Mouse (Mus musculus): Measurements from ENCODE around the gene Ttc13. TPM values are rescaled to one million over a fixed set of nuclear protein-coding genes. Genes with fewer than 3 reads are reported as not detected.

The Ttc13 gene
- polyA plus RNA-seq, 2 experiments = 12.0 to 18.3 TPM

DNA sequence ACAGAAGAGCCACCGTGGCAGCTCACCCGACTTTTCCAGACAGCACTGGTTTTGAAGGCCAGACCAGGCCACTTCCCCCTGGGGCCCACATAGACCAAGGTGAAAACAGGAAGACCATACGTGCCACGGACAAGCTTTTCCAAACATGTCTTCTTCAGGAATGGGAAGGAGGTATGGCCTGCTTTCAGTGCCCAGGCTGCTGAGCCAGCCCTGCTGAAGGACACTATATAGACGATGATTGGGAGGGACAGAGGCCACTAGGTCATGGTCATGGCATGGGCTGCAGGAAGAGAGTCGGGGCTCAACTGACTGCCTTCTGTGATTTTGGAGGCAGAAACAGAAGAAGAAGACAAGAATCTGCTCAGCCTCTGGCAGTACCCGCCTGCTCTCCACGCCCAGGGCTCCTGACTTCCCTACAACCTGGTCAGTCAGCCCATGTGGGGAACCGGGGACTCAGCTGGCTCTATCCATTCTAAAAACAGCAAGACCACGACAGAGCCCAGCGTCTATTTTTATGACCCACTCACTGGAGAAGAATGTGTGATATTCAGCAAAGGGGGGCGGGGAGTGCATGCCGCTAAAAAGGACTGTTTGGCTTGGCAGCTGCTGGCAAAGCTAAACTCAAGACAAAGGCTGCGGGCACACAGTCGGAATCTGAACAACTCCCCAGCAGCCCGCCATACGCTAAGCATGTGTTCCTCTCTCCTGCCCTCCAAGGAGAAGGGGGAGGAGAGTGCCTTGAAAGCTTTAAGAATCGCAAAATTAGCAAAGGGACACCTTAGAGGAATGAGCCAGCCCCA lies 78.0 kb downstream of the Ttc13 start:
- no peaks in the 10 kb centered on the region for H3K9me3 ChIP-seq (ENCODE audit: control insufficient read depth, low read length)
- no peak overlapping the region for H3K27ac ChIP-seq
- H3K36me3 ChIP-seq (replicated peaks; ENCODE audit: control insufficient read depth, insufficient read depth, low read depth) = no peaks in the 10 kb centered on the region; the same call in 1 of the 2 replicates
- H3K9ac ChIP-seq (replicated peaks) = no peak overlapping the region
- 54% methylated on average over 18 of the region's 18 CpGs for whole genome bisulfite sequencing (ENCODE audit: insufficient replicate concordance)
- H3K4me2 ChIP-seq (ENCODE audit: low read depth) = no peak overlapping the region
- H3K27me3 ChIP-seq (ENCODE audit: control insufficient read depth, insufficient read depth, low read length) = no peaks in the 10 kb centered on the region
- TF ChIP-seq EP300 (IDR thresholded peaks at IDR 0.05; ENCODE audit: low read depth) (no peak), CTCF (IDR thresholded peaks at IDR 0.05; ENCODE audit: low read depth) (no peak)
- ATAC-seq (ENCODE audit: insufficient read depth) = no peak
- DNase-seq (ENCODE audit: low read depth in 3 of 3, low spot score in 3 of 3) = no peak
- H3K4me3 ChIP-seq (ENCODE audit: insufficient read depth in 1 of 2, low read depth in 2 of 2, low read length in 2 of 2) = no peak overlapping the region
- H3K4me1 ChIP-seq (replicated peaks; ENCODE audit: control insufficient read depth in 2 of 2, insufficient read depth in 2 of 2, low read length in 1 of 2) = peaks cover 0 to 5% of the 10 kb centered on the region in 2 experiments; a peak in 2 of 4 replicates

DNA sequence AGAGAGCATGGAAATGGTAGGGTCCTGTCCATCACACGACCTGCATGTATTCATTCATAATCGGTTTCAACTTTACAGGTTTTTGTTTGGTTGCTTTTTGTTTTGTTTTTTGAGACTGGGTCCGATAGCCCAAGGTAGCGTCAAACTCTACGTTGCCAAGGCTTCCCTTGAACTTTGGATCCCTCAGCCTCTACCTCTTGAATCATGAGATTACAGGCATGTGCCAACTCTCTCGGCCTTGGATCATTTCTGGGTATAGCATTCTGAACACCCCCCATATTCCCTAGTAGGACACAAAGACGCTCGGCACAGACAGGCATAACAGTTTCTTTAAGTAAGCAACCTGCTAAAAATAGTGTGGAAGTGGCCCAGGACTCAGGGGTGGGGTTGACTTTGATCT lies 80.2 kb downstream of the Ttc13 start:
- no peak for DNase-seq (ENCODE audit: low read depth in 3 of 3, low spot score in 3 of 3)

DNA sequence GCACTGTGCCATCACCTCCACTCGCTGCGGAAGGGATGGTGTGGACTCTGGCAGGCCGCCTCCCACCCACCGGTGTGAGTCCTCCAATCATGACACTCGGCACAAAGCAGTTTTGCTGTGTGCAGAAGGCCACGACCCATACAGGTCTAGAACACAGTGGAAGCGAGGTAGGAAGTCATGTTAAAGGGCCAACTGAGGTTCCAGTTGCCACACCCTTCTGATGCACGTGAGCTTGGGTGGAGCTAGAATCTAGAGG lies 86.6 kb downstream of the Ttc13 start:
- Histone ChIP-seq H3K27me3 (ENCODE audit: control insufficient read depth, insufficient read depth, low read length) (no peaks in the 10 kb centered on the region), H3K4me1 (replicated peaks; ENCODE audit: control insufficient read depth in 2 of 2, insufficient read depth in 2 of 2, low read length in 1 of 2) (no peaks in the 10 kb centered on the region), H3K9ac (replicated peaks) (no peak overlapping the region), H3K9me3 (ENCODE audit: control insufficient read depth, low read length) (no peaks in the 10 kb centered on the region), H3K4me3 (ENCODE audit: insufficient read depth in 1 of 2, low read depth in 2 of 2, low read length in 2 of 2) (no peak overlapping the region), H3K27ac (no peak overlapping the region), H3K4me2 (ENCODE audit: low read depth) (no peak overlapping the region), H3K36me3 (replicated peaks; ENCODE audit: control insufficient read depth, insufficient read depth, low read depth) (no peaks in the 10 kb centered on the region; the same call in 1 of the 2 replicates)
- DNase-seq (ENCODE audit: low read depth in 3 of 3, low spot score in 3 of 3) (no peak), ATAC-seq (ENCODE audit: insufficient read depth) (no peak)
- TF ChIP-seq EP300 (IDR thresholded peaks at IDR 0.05; ENCODE audit: low read depth) (no peak), CTCF (IDR thresholded peaks at IDR 0.05; ENCODE audit: low read depth) (no peak)
- WGBS (ENCODE audit: insufficient replicate concordance) = 61% methylated on average over 8 of the region's 8 CpGs

More for the DNA sequence above, 80.2 kb downstream of the Ttc13 start:
- TF ChIP-seq EP300 (IDR thresholded peaks at IDR 0.05; ENCODE audit: low read depth) (no peak), CTCF (IDR thresholded peaks at IDR 0.05; ENCODE audit: low read depth) (no peak)
- H3K4me2 ChIP-seq (ENCODE audit: low read depth) = no peak overlapping the region
- no peak overlapping the region for H3K27ac ChIP-seq
- no peak overlapping the region for H3K4me3 ChIP-seq (ENCODE audit: insufficient read depth in 1 of 2, low read depth in 2 of 2, low read length in 2 of 2)
- 0 out of 4 replicates have a peak, but pooled peaks cover 0 to 2% of the 10 kb centered on the region in 2 experiments for H3K4me1 ChIP-seq (replicated peaks; ENCODE audit: control insufficient read depth in 2 of 2, insufficient read depth in 2 of 2, low read length in 1 of 2)
- H3K9me3 ChIP-seq (ENCODE audit: control insufficient read depth, low read length) = no peaks in the 10 kb centered on the region
- ATAC-seq (ENCODE audit: insufficient read depth) = no peak
- 77% methylated on average over 8 of the region's 8 CpGs for WGBS (ENCODE audit: insufficient replicate concordance)
- H3K36me3 ChIP-seq (replicated peaks; ENCODE audit: control insufficient read depth, insufficient read depth, low read depth) = no peaks in the 10 kb centered on the region; the same call in 1 of the 2 replicates
- no peaks in the 10 kb centered on the region for H3K27me3 ChIP-seq (ENCODE audit: control insufficient read depth, insufficient read depth, low read length)
- no peak overlapping the region for H3K9ac ChIP-seq (replicated peaks)

DNA sequence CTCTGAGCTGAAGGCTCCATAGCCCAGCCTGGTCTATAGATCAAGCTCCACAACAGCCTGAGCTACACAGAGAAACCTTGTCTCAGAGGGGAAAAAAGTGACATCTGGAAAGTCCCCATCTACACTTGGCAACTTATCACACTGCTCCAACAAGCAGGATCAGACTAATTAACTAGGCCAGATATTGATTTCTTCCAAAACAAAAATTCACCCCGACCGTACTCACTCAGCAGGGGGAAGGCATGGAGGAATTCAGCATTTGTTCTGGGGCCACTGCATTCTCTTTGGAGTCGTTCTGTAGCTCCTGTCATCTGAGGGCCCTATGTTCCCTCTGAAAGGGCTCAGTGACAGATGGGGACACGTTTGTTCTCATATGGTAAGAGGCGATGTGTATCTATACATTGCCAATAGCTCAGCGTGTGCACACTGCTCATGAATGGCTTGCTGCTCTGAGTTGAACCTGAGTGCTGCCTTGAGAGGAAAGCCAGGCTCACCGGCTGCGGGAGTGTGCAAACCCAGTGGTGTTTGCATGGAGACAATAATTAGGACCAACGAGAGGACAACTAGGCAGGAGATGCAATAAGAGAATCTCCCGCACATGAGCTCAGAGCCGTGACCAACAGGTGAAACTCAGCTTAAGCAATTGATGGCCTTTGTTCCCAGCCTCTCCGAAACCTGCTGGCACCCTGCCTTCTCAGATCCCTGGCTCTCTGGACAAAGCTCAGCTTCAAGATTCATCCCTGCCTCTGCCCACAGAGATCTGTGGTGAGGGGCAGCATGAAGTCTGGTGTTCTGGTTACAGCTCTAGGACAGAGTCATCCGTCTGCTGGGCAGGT lies 87.2 kb downstream of the Ttc13 start:
- no peak overlapping the region for H3K4me3 ChIP-seq (ENCODE audit: insufficient read depth in 1 of 2, low read depth in 2 of 2, low read length in 2 of 2)
- H3K27ac ChIP-seq = no peak overlapping the region
- no peak overlapping the region for H3K9ac ChIP-seq (replicated peaks)
- no peak overlapping the region for H3K4me2 ChIP-seq (ENCODE audit: low read depth)
- no peaks in the 10 kb centered on the region for H3K9me3 ChIP-seq (ENCODE audit: control insufficient read depth, low read length)
- WGBS (ENCODE audit: insufficient replicate concordance) = 72% methylated on average over 13 of the region's 13 CpGs
- H3K27me3 ChIP-seq (ENCODE audit: control insufficient read depth, insufficient read depth, low read length) = no peaks in the 10 kb centered on the region
- DNase-seq (ENCODE audit: low read depth in 3 of 3, low spot score in 3 of 3) = no peak
- no peak for ATAC-seq (ENCODE audit: insufficient read depth)
- no peak for TF ChIP-seq CTCF (IDR thresholded peaks at IDR 0.05; ENCODE audit: low read depth)
- TF ChIP-seq EP300 (IDR thresholded peaks at IDR 0.05; ENCODE audit: low read depth) = no peak
- no peaks in the 10 kb centered on the region; the same call in 1 of the 2 replicates for H3K36me3 ChIP-seq (replicated peaks; ENCODE audit: control insufficient read depth, insufficient read depth, low read depth)
- no peaks in the 10 kb centered on the region for H3K4me1 ChIP-seq (replicated peaks; ENCODE audit: control insufficient read depth in 2 of 2, insufficient read depth in 2 of 2, low read length in 1 of 2)
